Mouse (Mus musculus) right cerebral cortex, postnatal 4 days (tissue): ENCODE data around the gene Klf12.
"Not testable (repeated sequence)": the region's sequence is repeated elsewhere in the genome, so short reads cannot be mapped to it uniquely, and the experiment has no call there.

ENCODE experiments used
- DNase-seq: peaks from one replicate; pipeline ENCODE4 v3.0.0-alpha.2; 2022

The Klf12 gene

DNA sequence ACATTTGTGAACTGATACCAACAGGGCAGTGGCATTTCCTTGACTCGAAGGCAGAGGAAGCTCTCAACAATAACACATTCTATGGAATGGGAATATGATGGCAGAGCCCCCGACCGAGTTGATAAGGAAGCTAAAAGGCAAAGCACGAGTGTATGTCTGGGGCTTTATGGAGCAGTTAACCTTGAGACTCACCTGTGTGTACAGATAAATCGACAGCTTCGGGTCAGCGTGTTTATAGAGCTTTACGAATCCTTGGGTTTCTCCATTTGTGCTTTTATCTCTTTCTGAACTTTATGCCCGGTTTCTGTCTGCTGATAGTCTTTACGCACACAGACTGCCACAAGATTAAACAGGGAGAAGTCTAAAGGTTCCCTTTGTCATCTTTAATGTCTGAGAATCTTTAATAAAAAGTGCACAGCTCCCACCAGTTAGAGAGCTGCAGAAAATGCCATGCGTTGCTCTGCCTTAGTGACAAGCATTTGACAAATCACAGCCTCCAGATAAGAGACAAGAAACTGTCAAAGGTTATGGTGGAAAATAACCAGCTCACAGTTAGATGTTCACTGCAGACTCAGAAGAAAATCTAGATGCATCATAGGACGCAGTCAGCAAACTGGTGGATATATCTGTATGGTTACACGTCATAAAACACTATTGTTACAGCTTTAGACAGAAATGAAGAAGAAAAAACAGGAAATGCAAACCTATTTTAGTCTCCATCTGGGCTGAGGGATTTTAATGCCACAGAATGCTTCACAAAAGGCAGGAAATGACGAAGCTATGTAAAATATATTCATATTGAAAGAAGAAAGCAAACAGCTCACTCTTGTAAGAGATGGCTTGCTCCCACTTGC lies 428.1 kb downstream of the Klf12 start:
- no peak for DNase-seq

DNA sequence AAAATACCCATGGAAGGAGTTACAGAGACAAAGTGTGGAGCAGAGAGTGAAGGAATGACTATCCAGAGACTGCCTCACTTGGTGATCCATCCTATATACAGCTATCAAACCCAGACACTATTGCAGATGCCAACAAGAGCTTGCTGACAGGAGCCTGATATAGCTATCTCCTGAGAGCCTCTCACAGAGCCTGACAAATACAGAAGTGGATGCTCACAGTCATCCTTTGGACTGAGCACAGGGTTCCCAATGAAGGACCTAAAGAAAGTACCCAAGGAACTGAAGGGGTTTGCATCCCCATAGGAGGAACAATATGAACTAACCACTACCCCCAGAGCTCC lies 430.0 kb downstream of the Klf12 start:
- DNase-seq: not testable (repeated sequence)

DNA sequence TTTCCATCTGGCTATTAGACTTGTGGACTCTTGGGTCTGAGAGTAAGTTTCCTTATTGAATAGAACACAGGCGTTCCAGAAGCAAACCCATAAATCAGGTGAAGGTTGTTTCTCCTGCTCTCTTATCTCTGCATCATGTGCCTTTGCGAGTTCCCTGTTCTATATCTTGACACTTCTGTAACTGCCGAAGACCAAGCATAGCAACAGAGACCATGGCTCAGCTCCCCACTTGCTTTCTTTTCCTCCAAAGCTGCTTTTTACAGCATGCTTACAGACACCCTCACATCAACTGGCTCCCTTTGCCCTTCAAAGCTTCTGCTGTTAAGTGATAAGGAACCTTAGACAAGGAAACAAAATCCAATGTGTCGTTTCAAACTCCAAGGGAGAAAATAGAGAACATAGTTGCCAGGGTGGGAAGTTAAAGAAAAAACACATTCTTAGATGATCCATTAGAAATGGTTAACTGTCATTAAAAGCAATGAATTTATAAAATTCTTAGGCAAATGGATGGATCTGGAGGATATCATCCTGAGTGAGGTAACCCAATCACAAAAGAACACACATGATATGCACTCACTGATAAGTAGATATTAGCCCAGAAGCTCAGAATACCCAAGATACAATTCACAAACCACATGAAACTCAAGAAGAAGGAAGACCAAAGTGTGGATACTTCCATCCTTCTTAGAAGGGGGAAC lies 430.6 kb downstream of the Klf12 start:
- not testable (repeated sequence) for DNase-seq

DNA sequence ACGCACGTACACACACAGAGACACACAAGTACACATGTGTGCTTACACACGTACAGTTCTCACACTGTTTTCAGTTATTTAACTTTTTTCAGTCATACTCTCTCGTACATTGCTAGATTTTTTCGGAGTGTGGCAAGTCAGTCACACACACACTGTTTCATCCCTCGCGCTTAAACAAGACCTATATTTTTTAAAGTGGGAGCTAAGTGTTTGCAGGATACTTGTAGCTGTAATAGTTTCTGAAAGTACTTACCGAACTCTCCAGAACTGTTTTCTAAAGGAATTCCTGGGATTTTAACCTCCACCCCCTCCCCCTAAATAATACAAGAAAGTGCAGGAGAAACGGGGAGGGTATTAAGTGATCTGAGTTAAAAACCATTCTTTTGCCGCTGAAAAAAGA lies 434.1 kb downstream of the Klf12 start:
- no peak for DNase-seq

GRCm38 (mm10) chr14:99847502-99847901 lies 437.0 kb downstream of the Klf12 start:
- no peak for DNase-seq

GRCm38 (mm10) chr14:99826713-99827112 lies 457.8 kb downstream of the Klf12 start:
- DNase-seq: no peak
